Mouse (Mus musculus) CD8-positive naive resting alpha-beta T cell, adult 2 months (primary cell): ENCODE measurements around the gene Cenpb.

ENCODE experiments used
- DNase-seq, 2 experiments: peaks; one replicate each; pipeline ENCODE4 v3.0.0; 2022; ENCODE audit warnings: low read depth in 2 of 2, low spot score in 2 of 2

Cenpb gene

DNA sequence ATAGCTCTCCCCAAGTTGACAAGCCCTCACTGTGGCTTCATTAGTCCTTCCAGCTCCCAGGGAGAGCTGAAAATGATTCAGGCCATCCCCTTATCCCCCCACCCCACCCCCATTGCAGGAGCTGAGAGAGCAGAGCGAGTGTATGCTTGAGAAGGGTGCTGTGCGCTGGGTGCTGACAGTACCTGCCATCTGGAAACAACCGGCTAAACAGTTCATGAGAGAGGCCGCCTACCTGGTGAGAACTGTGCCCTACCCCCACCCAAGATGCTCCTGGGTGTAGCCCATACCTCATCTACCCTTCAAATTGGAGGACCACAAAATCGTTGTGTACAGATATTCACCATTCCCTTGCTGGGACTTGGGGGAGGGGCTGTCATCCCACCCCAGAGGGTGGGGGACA, 40.6 kb downstream of the Cenpb start:
- no peak for DNase-seq

DNA sequence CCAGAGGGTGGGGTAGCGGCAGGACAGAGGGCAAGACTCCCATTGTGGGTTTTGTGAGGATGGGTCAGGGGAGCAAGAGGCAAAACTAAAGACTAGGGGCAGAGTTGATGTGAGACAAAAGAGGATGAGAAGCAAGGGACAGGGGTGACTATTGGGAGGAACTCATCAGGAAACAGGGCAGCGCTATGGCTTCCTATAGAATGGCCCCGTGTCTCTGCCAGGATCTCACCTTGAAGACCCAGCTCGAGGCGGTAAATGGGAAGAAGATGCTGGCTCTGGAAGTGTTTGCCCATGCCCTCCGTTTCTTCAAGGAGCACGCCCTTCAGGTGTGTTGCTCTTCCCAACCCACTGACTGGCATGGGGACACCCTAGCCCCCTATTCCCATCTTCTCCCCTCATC, 41.1 kb downstream of the Cenpb start:
- no peak for DNase-seq

GRCm38 (mm10) chr2:131138296-131138695, 41.6 kb downstream of the Cenpb start:
- no peak for DNase-seq

- DNase-seq = no peak
These were observed 44.2 kb downstream of the Cenpb start for GRCm38 (mm10) chr2:131135521-131136139.

GRCm38 (mm10) chr2:131134826-131135400, 45.0 kb downstream of the Cenpb start:
- no peak for DNase-seq

DNA sequence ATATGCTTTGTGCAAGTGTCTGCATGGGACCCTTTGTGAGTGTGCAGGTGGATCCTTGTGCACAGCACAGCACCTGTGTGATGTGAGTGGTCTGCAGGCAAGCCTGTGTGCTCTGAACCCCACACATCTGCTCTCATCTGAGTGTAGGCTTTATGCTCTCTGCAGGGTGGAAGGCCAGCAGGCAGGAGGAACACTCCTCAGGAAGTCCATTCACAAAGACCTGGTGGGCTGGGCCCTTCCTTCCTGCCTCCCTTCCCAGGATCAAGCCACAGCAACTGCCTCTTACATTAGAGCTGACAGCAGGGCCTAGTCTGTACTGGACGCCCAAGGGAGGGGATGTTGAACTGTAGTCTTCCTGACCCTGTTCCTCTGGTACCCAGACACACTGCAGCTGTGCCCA, 45.5 kb downstream of the Cenpb start:
- DNase-seq = no peak

DNA sequence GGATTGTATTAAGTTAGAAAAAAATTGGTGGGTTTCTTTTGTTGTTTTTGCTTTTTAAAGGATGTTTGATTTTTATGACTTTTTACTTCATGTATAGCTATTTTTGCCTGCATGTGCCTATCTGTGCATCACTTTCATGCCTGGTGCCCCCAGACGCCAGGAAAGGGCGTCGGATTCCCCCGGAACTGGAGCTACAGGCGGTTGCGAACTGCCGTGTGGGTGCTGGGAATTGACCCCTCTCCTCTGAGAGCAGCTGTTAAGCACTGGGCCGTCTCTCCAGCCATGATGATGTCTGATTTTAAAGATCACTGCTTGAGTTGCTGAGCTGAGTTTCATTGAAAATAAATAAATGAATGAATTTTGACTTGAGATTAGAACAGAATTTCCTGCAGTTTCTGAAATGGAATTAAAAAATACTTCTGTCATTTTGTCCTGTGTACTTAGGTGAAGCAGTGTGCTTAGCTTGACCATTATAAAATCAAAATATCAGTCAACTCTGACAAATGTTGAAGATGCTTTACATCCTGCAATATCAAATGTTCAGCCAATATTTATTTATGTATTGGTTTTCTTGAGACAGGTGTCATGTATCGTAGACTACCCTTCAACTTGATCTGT, 46.8 kb downstream of the Cenpb start, which contains the start of gene Gm11037:
TSS of gene Gm11037 (plus strand) at position 568 of the 618 bp plus-strand sequence.
- DNase-seq = no peak

DNA sequence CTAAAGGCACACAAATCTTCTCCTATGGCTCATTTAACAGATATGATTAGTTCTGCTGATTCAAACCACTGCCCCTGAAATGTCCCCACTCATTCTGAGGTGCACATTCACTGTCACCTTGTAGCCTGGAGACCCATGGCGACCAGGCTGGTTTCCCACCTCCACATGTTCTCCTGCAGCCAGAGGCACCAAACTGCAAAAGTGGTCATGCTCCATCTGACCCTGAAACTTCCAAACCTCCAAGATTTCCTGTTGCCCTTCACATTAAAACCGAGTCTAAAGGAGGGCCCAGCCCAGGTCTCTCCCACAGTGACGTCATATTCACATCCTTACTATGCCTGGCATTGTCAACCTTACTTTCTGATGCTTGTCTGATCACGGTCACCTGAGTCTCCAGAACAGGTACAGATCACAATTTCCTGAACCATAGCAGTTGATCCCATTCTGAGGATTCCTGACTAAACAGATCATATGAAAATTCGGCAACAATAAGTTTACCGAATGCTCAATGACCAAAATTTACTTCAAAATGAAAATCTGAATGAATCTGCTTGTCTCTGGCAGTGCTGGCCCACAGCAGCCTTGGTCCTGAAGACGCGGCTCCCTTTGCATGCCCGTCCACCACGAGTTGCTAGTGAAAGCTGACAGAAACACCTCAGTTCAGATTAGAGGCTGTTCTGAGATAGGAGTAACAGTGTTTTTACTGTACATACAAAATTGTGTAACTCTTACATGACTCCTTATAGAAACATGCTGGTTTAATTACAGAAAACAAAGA, 47.6 kb downstream of the Cenpb start:
- no peak for DNase-seq

GRCm38 (mm10) chr2:131130849-131131248, 49.0 kb downstream of the Cenpb start:
- DNase-seq = no peak

GRCm38 (mm10) chr2:131129836-131130235, 50.0 kb downstream of the Cenpb start:
- DNase-seq = no peak

GRCm38 (mm10) chr2:131128636-131129157, 51.2 kb downstream of the Cenpb start:
- no peak for DNase-seq

GRCm38 (mm10) chr2:131128211-131128610, 51.7 kb downstream of the Cenpb start:
- DNase-seq = no peak

- no peak for DNase-seq
These were observed 52.6 kb downstream of the Cenpb start, which contains the start of gene Hspa12b for GRCm38 (mm10) chr2:131127161-131127730. TSS of gene Hspa12b (plus strand) at chr2:131127280.

DNA sequence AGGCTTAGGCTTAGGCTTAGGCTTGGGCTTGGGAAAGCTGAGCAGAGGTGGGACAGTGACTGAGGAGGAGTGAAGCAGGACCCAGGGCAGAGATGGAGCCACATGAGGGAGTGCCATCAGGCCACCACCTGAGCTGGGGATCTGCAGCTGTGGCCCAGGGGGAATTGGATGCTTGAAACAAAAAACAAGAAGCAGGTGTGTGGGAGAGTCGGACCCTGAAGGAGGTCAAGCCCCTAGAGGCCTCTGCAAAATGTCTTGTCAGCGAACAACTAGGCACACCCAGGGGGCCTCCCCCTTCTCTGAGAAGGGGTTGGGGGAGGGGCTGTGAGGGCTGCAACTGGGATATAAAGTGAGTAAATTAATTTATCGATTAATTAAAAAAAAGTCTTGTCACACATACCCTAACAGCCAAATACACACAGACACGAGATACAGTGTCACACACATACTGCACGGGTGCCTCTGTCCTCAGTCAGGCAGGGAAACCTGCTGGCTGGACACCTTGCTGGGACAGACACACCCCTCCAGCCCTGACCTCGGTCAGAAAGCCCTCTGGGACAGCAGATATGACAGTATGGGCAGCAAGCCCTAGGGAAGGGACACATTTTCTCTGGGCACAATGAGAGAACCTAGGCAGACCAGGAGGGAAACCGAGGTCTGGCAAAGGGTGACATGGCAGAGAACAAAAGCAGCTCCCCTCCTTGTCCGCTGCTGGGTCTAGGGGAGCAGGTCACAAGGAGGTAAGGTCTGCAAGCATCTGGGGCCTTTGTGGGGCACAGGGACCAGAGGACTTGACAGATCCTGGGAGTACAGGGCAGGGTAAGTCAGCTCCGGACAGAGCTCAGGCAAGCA, 53.7 kb downstream of the Cenpb start:
- no peak for DNase-seq
